Mouse (Mus musculus): ENCODE data around the gene Mss51. TPM values are rescaled to one million over a fixed set of nuclear protein-coding genes. Genes with fewer than 3 reads are reported as not detected.

Gene Mss51
- polyA plus RNA-seq, 1 experiment from 2014 or later, result 0.83 TPM

GRCm38 (mm10) chr14:20442252-20442651 is 54.4 kb downstream of the Mss51 start:
- Histone ChIP-seq H3K9me3 (replicated peaks) (peaks cover 2% of the 10 kb centered on the region; the same call in 1 of the 2 replicates), H3K4me1 (no peaks in the 10 kb centered on the region), H3K4me3 (no peak overlapping the region), H3K9ac (no peak overlapping the region), H3K4me2 (replicated peaks) (no peak overlapping the region), H3K27me3 (no peaks in the 10 kb centered on the region), H3K36me3 (no peaks in the 10 kb centered on the region), H3K27ac (no peak overlapping the region)
- WGBS, result 71% methylated on average over 17 of the region's 17 CpGs
- ATAC-seq (ENCODE audit: low FRiP score), result no peak

- no peaks in the 10 kb centered on the region for H3K9me3 ChIP-seq (replicated peaks)
- ATAC-seq (ENCODE audit: low FRiP score), result no peak
- no peaks in the 10 kb centered on the region for H3K27me3 ChIP-seq
- no peak overlapping the region for H3K4me2 ChIP-seq (replicated peaks)
- H3K9ac ChIP-seq, result no peak overlapping the region
- no peak overlapping the region for H3K27ac ChIP-seq
- H3K36me3 ChIP-seq, result no peaks in the 10 kb centered on the region
- 79% methylated on average over 6 of the region's 6 CpGs for WGBS
- no peaks in the 10 kb centered on the region for H3K4me1 ChIP-seq
- H3K4me3 ChIP-seq, result no peak overlapping the region
Observed at GRCm38 (mm10) chr14:20436976-20437375, 59.7 kb downstream of the Mss51 start.

Other genes with a start within 250 kb of the Mss51 start
- gene Kcnk16, start 227.7 kb downstream of the Mss51 start, polyA plus RNA-seq (2016; fragmentation: Nextera tagmentation; extraction: Ambion mirVana), result 0.14 TPM in 1 of 2 replicates, not detected in the other
- 11.7 and 12.5 TPM in 2 replicates for gene Nudt13, start 202.2 kb downstream of the Mss51 start, polyA plus RNA-seq (2016; fragmentation: Nextera tagmentation; extraction: Ambion mirVana)
- gene Ecd, start 148.8 kb downstream of the Mss51 start, polyA plus RNA-seq (2016; fragmentation: Nextera tagmentation; extraction: Ambion mirVana), result 55.0 and 59.5 TPM in 2 replicates
- gene Fam149b, start 148.7 kb downstream of the Mss51 start, polyA plus RNA-seq (2016; fragmentation: Nextera tagmentation; extraction: Ambion mirVana), result 52.5 and 53.2 TPM in 2 replicates
- 150 and 158 TPM in 2 replicates for gene Dnajc9, start 108.0 kb downstream of the Mss51 start, polyA plus RNA-seq (2016; fragmentation: Nextera tagmentation; extraction: Ambion mirVana)
- gene Mrps16, start 103.3 kb downstream of the Mss51 start, polyA plus RNA-seq (2016; fragmentation: Nextera tagmentation; extraction: Ambion mirVana), result 65.0 and 67.4 TPM in 2 replicates
- 0.73 and 2.3 TPM in 2 replicates for gene Cfap70, start 44.7 kb downstream of the Mss51 start, polyA plus RNA-seq (2016; fragmentation: Nextera tagmentation; extraction: Ambion mirVana)
- 19.9 TPM in 2 replicates for gene Anxa7, start 16.8 kb downstream of the Mss51 start, polyA plus RNA-seq (2016; fragmentation: Nextera tagmentation; extraction: Ambion mirVana)
- gene Ppp3cb, start 49.7 kb upstream of the Mss51 start, polyA plus RNA-seq (2016; fragmentation: Nextera tagmentation; extraction: Ambion mirVana), result 69.4 and 74.0 TPM in 2 replicates
- gene Usp54, start 144.2 kb upstream of the Mss51 start, polyA plus RNA-seq (2016; fragmentation: Nextera tagmentation; extraction: Ambion mirVana), result 16.6 and 16.9 TPM in 2 replicates
- gene Myoz1, start 159.6 kb upstream of the Mss51 start, polyA plus RNA-seq (2016; fragmentation: Nextera tagmentation; extraction: Ambion mirVana), result 0.19 and 0.30 TPM in 2 replicates
- 0.85 and 5.3 TPM in 2 replicates for gene Synpo2l, start 171.5 kb upstream of the Mss51 start, polyA plus RNA-seq (2016; fragmentation: Nextera tagmentation; extraction: Ambion mirVana)
- 102 and 109 TPM in 2 replicates for gene Sec24c, start 177.4 kb upstream of the Mss51 start, polyA plus RNA-seq (2016; fragmentation: Nextera tagmentation; extraction: Ambion mirVana)
- gene Fut11, start 198.1 kb upstream of the Mss51 start, polyA plus RNA-seq (2016; fragmentation: Nextera tagmentation; extraction: Ambion mirVana), result 32.0 and 33.4 TPM in 2 replicates
- gene Chchd1, start 206.1 kb upstream of the Mss51 start, polyA plus RNA-seq (2016; fragmentation: Nextera tagmentation; extraction: Ambion mirVana), result 213 and 215 TPM in 2 replicates
- 53.8 and 60.1 TPM in 2 replicates for gene Zswim8, start 210.7 kb upstream of the Mss51 start, polyA plus RNA-seq (2016; fragmentation: Nextera tagmentation; extraction: Ambion mirVana)
- 27.2 and 28.2 TPM in 2 replicates for gene Ndst2, start 237.7 kb upstream of the Mss51 start, polyA plus RNA-seq (2016; fragmentation: Nextera tagmentation; extraction: Ambion mirVana)

All from hindbrain, embryonic 12.5 days (tissue).